Mouse (Mus musculus) A20 (cell line): ENCODE results near the gene Gm5039.
"Not testable (repeated sequence)": the region's sequence is repeated elsewhere in the genome, so short reads cannot be mapped to it uniquely, and the experiment has no call there.

Experiments
- DNase-seq: peaks from one replicate; pipeline ENCODE4 v3.0.0-alpha.2; 2011; ENCODE audit warnings: low read depth, low spot score

Gene Gm5039

GRCm38 (mm10) chr12:88323926-88324325 lies at the start of gene Gm5039:
Gene Gm5039, minus strand, starts transcription at chr12:88324026.
- DNase-seq, result not testable (repeated sequence)

GRCm38 (mm10) chr12:88372018-88372417 lies 48.2 kb upstream of the Gm5039 start:
- no peak for DNase-seq

- DNase-seq, result not testable (repeated sequence)
Observed at GRCm38 (mm10) chr12:88370321-88370720, 46.5 kb upstream of the Gm5039 start.

GRCm38 (mm10) chr12:88369690-88370089 lies 45.9 kb upstream of the Gm5039 start:
- DNase-seq, result not testable (repeated sequence)

- no peak for DNase-seq
Observed at GRCm38 (mm10) chr12:88368618-88369017, 44.8 kb upstream of the Gm5039 start.

GRCm38 (mm10) chr12:88367673-88368072 lies 43.8 kb upstream of the Gm5039 start:
- no peak for DNase-seq

- peak; percentile 55 for DNase-seq
Observed at GRCm38 (mm10) chr12:88361120-88361445, 37.3 kb upstream of the Gm5039 start.

- DNase-seq, result peak; percentile 92
Observed at GRCm38 (mm10) chr12:88360441-88361119, 36.8 kb upstream of the Gm5039 start, which contains the start of gene Adck1. Gene Adck1, plus strand, starts transcription at chr12:88360554.

GRCm38 (mm10) chr12:88354182-88354702 lies 30.4 kb upstream of the Gm5039 start:
- DNase-seq, result no peak

- DNase-seq, result not testable (repeated sequence)
Observed at GRCm38 (mm10) chr12:88341286-88341685, 17.5 kb upstream of the Gm5039 start.

- not testable (repeated sequence) for DNase-seq
Observed at GRCm38 (mm10) chr12:88336662-88337413, 13.0 kb upstream of the Gm5039 start.

- no peak for DNase-seq
Observed at GRCm38 (mm10) chr12:88314556-88314955, 9.3 kb downstream of the Gm5039 start.

GRCm38 (mm10) chr12:88297171-88297570 lies 26.7 kb downstream of the Gm5039 start:
- DNase-seq, result not testable (repeated sequence)

GRCm38 (mm10) chr12:88293082-88293481 lies 30.7 kb downstream of the Gm5039 start:
- DNase-seq, result not testable (repeated sequence)

- DNase-seq, result not testable (repeated sequence)
Observed at GRCm38 (mm10) chr12:88285224-88285623, 38.6 kb downstream of the Gm5039 start.

GRCm38 (mm10) chr12:88274400-88274799 lies 49.4 kb downstream of the Gm5039 start, which contains the start of gene Gm5662:
Gene Gm5662, minus strand, starts transcription at chr12:88274500.
- not testable (repeated sequence) for DNase-seq
